Mouse (Mus musculus) heart, adult 2 months (tissue): ENCODE measurements around the gene Numb.

Experiments
- EP300 ChIP-seq: fragments of 200-500 bp; IDR thresholded peaks from 2 replicates; pipeline ENCODE4 v1.6.1; 2011; ENCODE audit warnings: low read depth, low read length, control low read depth; ENCODE audit not compliant: insufficient read depth
- POLR2A ChIP-seq: fragments of 200-500 bp; IDR thresholded peaks from 2 replicates; pipeline ENCODE4 v1.6.1; 2011; ENCODE audit warnings: mild to moderate bottlenecking, low read depth, low read length, control low read depth; ENCODE audit not compliant: insufficient read depth

GRCm38 (mm10) chr12:83950493-83950839 is 28.7 kb upstream of the Numb start, which contains the start of gene Riox1:
- TF ChIP-seq POLR2A (peak; percentile 65), EP300 (peak; percentile 65)
